Mouse (Mus musculus) cortical plate, adult 2 months (tissue): Measurements from ENCODE around the gene Bglap.

Experiments
- CTCF ChIP-seq: fragments of 200-500 bp; IDR thresholded peaks from 2 replicates; pipeline ENCODE4 v1.5.1; 2011; ENCODE audit warnings: mild to moderate bottlenecking, control low read depth, low read length; ENCODE audit not compliant: insufficient read depth; ENCODE audit errors: extremely low read depth
- POLR2A ChIP-seq: fragments of 200-500 bp; IDR thresholded peaks from 2 replicates; pipeline ENCODE4 v1.6.1; 2011; ENCODE audit warnings: mild to moderate bottlenecking, low read length, control low read depth; ENCODE audit not compliant: insufficient read depth; ENCODE audit errors: extremely low read depth

DNA sequence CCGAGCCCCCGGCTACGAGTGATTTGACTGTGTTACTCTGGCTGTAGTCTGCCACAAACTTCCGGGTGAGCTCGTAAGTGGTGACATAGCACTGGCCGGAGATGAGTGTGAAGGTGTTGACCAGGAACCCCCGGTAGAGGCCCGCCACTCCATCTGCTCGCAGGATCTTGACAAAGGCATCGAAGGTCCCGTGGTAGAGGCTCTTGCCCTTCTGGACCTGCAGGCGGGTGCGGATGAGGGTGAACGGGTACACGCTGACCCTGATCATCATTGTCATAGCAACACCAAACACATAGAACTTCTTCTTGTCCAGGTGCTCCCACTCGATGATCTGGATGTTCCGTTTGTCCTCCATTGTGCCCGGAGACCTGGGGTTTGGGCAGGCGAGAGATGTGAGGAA lies 36.5 kb upstream of the Bglap start:
- TF ChIP-seq POLR2A (no peak), CTCF (no peak)
